Mouse (Mus musculus) heart, embryonic 14.5 days (tissue): ENCODE data around the gene Eif4e1b. TPM values are rescaled to one million over a fixed set of nuclear protein-coding genes. Genes with fewer than 3 reads are reported as not detected.

Source experiments
- ATAC-seq: fragments of 200-750 bp; cut with Nextera tagmentation; 2 replicates; pipeline ENCODE4 v1.8.0; 2017; ENCODE audit warnings: low read depth, moderate TSS enrichment; ENCODE audit not compliant: insufficient number of reproducible peaks, insufficient read depth, low FRiP score
- H3K27ac ChIP-seq, 2 experiments: fragments of 200-500 bp in 1 of 2; fragments of 300-500 bp in 1 of 2; sonication (generic) in 1 of 2; replicated peaks in 1 of 2; 2 replicates each; pipeline ENCODE4 v1.5.1; 2012 to 2014; ENCODE audit warnings: low read depth in 2 of 2, low read length in 2 of 2, control low read depth in 1 of 2, mild to moderate bottlenecking in 1 of 2, mixed read lengths in 1 of 2; ENCODE audit not compliant: control insufficient read depth in 1 of 2, insufficient read depth in 1 of 2
- H3K27me3 ChIP-seq: fragments of 300-500 bp; sonication (generic); 2 replicates; pipeline ENCODE4 v1.6.1; 2014; ENCODE audit warnings: mild to moderate bottlenecking, low read length, control low read depth; ENCODE audit not compliant: control insufficient read depth, insufficient read depth
- H3K36me3 ChIP-seq: fragments of 300-500 bp; sonication (generic); 2 replicates; pipeline ENCODE4 v1.6.1; 2014; ENCODE audit warnings: mild to moderate bottlenecking, control low read depth, low read length, mixed read lengths; ENCODE audit not compliant: control insufficient read depth, insufficient read depth
- H3K4me1 ChIP-seq, 2 experiments: fragments of 200-500 bp in 1 of 2; fragments of 300-500 bp in 1 of 2; sonication (generic) in 1 of 2; 2 replicates each; pipeline ENCODE4 v1.6.1; 2012 to 2014; ENCODE audit warnings: low read length in 2 of 2, control low read depth in 1 of 2, mixed read lengths in 1 of 2; ENCODE audit not compliant: control insufficient read depth in 2 of 2, insufficient read depth in 2 of 2
- H3K4me2 ChIP-seq: fragments of 300-500 bp; sonication (generic); 2 replicates; pipeline ENCODE4 v1.6.1; 2014; ENCODE audit warnings: mild to moderate bottlenecking, low read length
- H3K4me3 ChIP-seq, 2 experiments: fragments of 200-500 bp in 1 of 2; fragments of 300-500 bp in 1 of 2; sonication (generic) in 1 of 2; 2 replicates each; pipeline ENCODE4 v1.5.1; 2012 to 2014; ENCODE audit warnings: low read length in 2 of 2, mild to moderate bottlenecking in 2 of 2, control low read depth in 1 of 2, low read depth in 1 of 2, moderate library complexity in 1 of 2; ENCODE audit not compliant: control insufficient read depth in 1 of 2, insufficient read depth in 1 of 2
- H3K9ac ChIP-seq: fragments of 300-500 bp; sonication (generic); 2 replicates; pipeline ENCODE4 v1.6.1; 2014; ENCODE audit warnings: mild to moderate bottlenecking, low read length
- H3K9me3 ChIP-seq: fragments of 300-500 bp; sonication (generic); 2 replicates; pipeline ENCODE4 v1.6.1; 2016; ENCODE audit warnings: low read length, control low read depth; ENCODE audit not compliant: control insufficient read depth
- WGBS: fragments of 180-500 bp; shearing (Covaris S2); extraction: QIAGEN DNeasy Blood & Tissue Kit; methylation state at CpG from one replicate; pipeline ENCODE4 v1.1.7; 2014; 5-methylcytosine and 5-hydroxymethylcytosine counted together
- polyA plus RNA-seq: library from polyadenylated mRNA; unstranded; fragments of >200 nt; fragmentation: Nextera tagmentation; extraction: Ambion mirVana; gene quantifications from 2 replicates; pipeline ENCODE4 v1.2.1, GENCODE M21; 2014

The Eif4e1b gene
- not detected in 2 replicates for polyA plus RNA-seq

- Histone ChIP-seq H3K27me3 (no peaks in the 10 kb centered on the region), H3K4me3 (no peak within 1 kb of the TSS), H3K9ac (no peak within 1 kb of the TSS), H3K36me3 (no peaks in the 10 kb centered on the region), H3K4me1 (no peaks in the 10 kb centered on the region), H3K27ac (no peak within 1 kb of the TSS), H3K4me2 (no peak within 1 kb of the TSS), H3K9me3 (no peaks in the 10 kb centered on the region)
- no peak for ATAC-seq
- WGBS: 77% methylated on average over 4 of the region's 4 CpGs
These were observed at the start of gene Eif4e1b for GRCm38 (mm10) chr13:54783698-54784097. TSS of gene Eif4e1b (plus strand) at chr13:54783998.

GRCm38 (mm10) chr13:54736931-54737330, 46.9 kb upstream of the Eif4e1b start:
- Histone ChIP-seq H3K27ac (no peak overlapping the region), H3K27me3 (peaks cover 66% of the 10 kb centered on the region), H3K36me3 (no peaks in the 10 kb centered on the region), H3K4me2 (peak overlapping the region; percentile 66; the same call in 1 of the 2 replicates), H3K4me1 (peaks cover 0 to 7% of the 10 kb centered on the region in 2 experiments; a peak in 1 of 4 replicates), H3K9me3 (no peaks in the 10 kb centered on the region), H3K9ac (no peak overlapping the region), H3K4me3 (peak overlapping the region in 1 of 2 experiments; percentile 42; a peak in 1 of 4 replicates)
- WGBS: 35% methylated on average over 3 of the region's 3 CpGs
- ATAC-seq: no peak

DNA sequence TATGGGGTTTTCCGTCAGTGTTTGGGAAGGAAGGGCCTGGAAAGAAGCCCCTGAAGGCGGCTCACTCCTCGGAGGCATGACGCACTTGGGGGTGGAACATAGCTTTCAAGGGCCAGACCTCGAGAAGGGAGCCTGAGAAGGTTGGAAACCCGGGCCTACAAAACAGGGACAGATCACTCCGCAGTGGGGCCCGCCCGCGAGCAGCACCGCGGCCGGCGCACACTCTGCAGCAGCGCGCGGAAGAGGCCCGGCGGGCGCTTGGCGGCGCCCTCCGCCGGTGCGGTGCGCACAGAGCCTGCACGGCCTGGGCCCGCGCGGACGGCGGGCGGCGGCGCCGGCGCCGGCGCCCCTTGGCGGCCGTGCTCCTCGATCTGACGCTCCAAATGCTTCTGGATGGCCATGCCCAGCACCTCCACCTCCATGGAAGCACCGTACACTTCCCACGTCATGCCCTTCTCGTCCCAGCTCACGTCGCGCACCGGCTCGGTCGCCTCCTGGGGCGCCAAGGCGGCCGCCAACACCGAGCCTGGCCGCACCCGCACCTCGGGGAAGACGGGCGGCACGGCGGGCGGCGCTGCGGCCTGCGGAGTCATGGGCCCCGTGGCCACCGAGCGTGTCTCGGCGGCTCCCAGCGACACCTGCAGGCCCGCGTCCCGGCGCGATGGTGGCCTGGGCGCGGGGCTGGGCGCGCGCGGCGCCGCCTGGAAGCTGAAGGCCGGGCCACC, 46.1 kb upstream of the Eif4e1b start:
- Histone ChIP-seq H3K27ac (no peak overlapping the region), H3K27me3 (peaks cover 73% of the 10 kb centered on the region), H3K36me3 (no peaks in the 10 kb centered on the region), H3K4me3 (peak overlapping the region; percentile 39 to 42), H3K4me2 (peak overlapping the region; percentile 66), H3K4me1 (peaks cover 0 to 7% of the 10 kb centered on the region in 2 experiments; a peak in 1 of 4 replicates), H3K9ac (peak overlapping the region; percentile 30; the same call in 1 of the 2 replicates), H3K9me3 (no peaks in the 10 kb centered on the region)
- under 1% methylated on average over 80 of the region's 87 CpGs for WGBS
- no peak for ATAC-seq

DNA sequence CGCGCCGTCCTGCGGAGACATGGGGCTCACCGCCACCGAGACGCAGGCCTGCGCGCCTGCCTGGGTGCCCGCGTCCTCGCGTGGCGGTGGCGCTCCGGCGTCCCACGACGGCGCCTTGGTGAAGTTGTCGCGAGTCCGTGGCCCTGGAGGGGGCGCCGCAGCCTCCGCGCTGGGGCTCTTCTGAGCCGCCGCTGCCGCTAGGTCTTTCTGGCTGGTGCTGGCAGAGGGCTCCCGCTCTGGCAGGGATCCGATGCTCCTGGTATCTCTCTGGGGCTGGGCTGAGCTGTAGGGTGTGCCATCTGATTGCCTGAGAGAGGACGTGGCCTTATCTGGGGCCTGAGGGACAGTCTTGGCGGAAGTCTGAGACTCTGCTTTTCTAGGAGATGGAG, 45.6 kb upstream of the Eif4e1b start:
- H3K4me1 ChIP-seq: peaks cover 0 to 7% of the 10 kb centered on the region in 2 experiments; a peak in 1 of 4 replicates
- peaks cover 75% of the 10 kb centered on the region for H3K27me3 ChIP-seq
- ATAC-seq: no peak
- H3K4me3 ChIP-seq: peak overlapping the region; percentile 39 to 42
- no peaks in the 10 kb centered on the region for H3K36me3 ChIP-seq
- WGBS: under 1% methylated on average over 33 of the region's 34 CpGs
- H3K27ac ChIP-seq: no peak overlapping the region
- no peak overlapping the region for H3K9ac ChIP-seq
- peak overlapping the region; percentile 66 for H3K4me2 ChIP-seq
- no peaks in the 10 kb centered on the region for H3K9me3 ChIP-seq

- 20% methylated on average over 6 of the region's 6 CpGs for WGBS
- Histone ChIP-seq H3K4me3 (no peak overlapping the region), H3K9ac (no peak overlapping the region), H3K4me1 (peaks cover 0 to 11% of the 10 kb centered on the region in 2 experiments; a peak in 2 of 4 replicates), H3K36me3 (no peaks in the 10 kb centered on the region), H3K4me2 (no peak overlapping the region), H3K27ac (no peak overlapping the region), H3K27me3 (peaks cover 79% of the 10 kb centered on the region), H3K9me3 (no peaks in the 10 kb centered on the region)
- no peak for ATAC-seq
These were observed 37.7 kb upstream of the Eif4e1b start for GRCm38 (mm10) chr13:54746110-54746509.

DNA sequence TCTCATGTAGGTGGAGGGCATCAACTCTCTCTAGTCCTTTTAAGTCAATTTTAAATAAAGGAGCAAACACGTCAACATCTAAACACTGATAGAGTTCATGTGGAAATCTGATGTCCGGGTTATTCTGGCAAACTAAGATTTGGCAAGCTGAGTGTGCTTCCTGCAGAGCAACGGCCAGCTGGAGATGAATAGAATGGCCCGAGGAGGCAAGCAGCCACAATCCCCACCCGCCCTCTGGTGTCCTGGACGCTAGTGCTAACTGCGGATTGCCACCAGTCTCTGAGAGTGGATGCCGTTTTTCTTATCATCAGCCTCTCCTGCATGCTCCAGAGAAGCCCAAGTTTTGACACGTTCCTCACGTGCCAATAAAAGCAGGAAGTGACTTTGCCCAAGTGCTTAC, 36.9 kb upstream of the Eif4e1b start:
- peaks cover 79% of the 10 kb centered on the region for H3K27me3 ChIP-seq
- no peaks in the 10 kb centered on the region for H3K36me3 ChIP-seq
- H3K9me3 ChIP-seq: no peaks in the 10 kb centered on the region
- H3K4me1 ChIP-seq: peaks cover 0 to 11% of the 10 kb centered on the region in 2 experiments; a peak in 2 of 4 replicates
- no peak overlapping the region for H3K4me3 ChIP-seq
- no peak overlapping the region for H3K27ac ChIP-seq
- no peak overlapping the region for H3K4me2 ChIP-seq
- WGBS: 22% methylated on average over 10 of the region's 10 CpGs
- H3K9ac ChIP-seq: no peak overlapping the region
- no peak for ATAC-seq

GRCm38 (mm10) chr13:54748190-54748589, 35.6 kb upstream of the Eif4e1b start:
- Histone ChIP-seq H3K9me3 (no peaks in the 10 kb centered on the region), H3K27ac (no peak overlapping the region), H3K9ac (no peak overlapping the region), H3K27me3 (peaks cover 78% of the 10 kb centered on the region), H3K4me2 (no peak overlapping the region), H3K4me1 (peaks cover 0 to 11% of the 10 kb centered on the region in 2 experiments; a peak in 2 of 4 replicates), H3K36me3 (no peaks in the 10 kb centered on the region), H3K4me3 (no peak overlapping the region)
- no peak for ATAC-seq
- WGBS: 75% methylated on average over 8 of the region's 8 CpGs
